Mouse (Mus musculus): ENCODE measurements at regions not wholly inside any gene's neighbourhood (a gene's known extent, or its start where the extent isn't known, plus 50 kb on each side); places are given as distances from the start of the nearest gene placed in this dataset.

DNA sequence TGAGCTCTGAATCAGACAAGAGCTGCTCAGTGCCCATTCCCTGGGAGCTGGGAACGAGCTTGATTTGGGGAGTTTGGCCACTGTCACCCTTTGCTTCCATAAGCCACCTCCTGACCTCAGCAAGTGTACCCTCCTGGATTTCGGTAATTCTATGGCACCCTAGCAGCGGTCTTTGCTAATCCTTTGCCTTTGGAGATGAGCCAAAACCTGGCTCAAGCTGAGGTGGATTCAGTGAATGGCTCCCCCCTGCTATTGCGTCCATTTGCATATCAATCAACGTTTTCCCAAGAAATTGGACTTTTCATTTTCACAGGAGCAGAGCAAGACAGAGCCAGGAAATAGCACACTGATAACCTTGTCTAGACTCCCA, 204.1 kb downstream of the 1700129C05Rik start:
- 50% methylated on average over 5 of the region's 5 CpGs for WGBS (ENCODE audit: insufficient replicate concordance)
- Histone ChIP-seq H3K36me3 (ENCODE audit: control insufficient read depth, insufficient read depth) (no peaks in the 10 kb centered on the region), H3K4me2 (ENCODE audit: low read depth, low read length) (no peak overlapping the region), H3K9me3 (replicated peaks; ENCODE audit: control insufficient read depth, low read length) (no peaks in the 10 kb centered on the region), H3K27me3 (ENCODE audit: control insufficient read depth, insufficient read depth, low read depth, low read length) (no peaks in the 10 kb centered on the region), H3K4me3 (ENCODE audit: low read depth, low read length) (no peak overlapping the region), H3K9ac (ENCODE audit: low read depth, low read length) (no peak overlapping the region), H3K4me1 (ENCODE audit: control insufficient read depth, low read depth, low read length) (no peaks in the 10 kb centered on the region), H3K27ac (ENCODE audit: low read length) (no peak overlapping the region)
- no peak for ATAC-seq (ENCODE audit: low read depth)

DNA sequence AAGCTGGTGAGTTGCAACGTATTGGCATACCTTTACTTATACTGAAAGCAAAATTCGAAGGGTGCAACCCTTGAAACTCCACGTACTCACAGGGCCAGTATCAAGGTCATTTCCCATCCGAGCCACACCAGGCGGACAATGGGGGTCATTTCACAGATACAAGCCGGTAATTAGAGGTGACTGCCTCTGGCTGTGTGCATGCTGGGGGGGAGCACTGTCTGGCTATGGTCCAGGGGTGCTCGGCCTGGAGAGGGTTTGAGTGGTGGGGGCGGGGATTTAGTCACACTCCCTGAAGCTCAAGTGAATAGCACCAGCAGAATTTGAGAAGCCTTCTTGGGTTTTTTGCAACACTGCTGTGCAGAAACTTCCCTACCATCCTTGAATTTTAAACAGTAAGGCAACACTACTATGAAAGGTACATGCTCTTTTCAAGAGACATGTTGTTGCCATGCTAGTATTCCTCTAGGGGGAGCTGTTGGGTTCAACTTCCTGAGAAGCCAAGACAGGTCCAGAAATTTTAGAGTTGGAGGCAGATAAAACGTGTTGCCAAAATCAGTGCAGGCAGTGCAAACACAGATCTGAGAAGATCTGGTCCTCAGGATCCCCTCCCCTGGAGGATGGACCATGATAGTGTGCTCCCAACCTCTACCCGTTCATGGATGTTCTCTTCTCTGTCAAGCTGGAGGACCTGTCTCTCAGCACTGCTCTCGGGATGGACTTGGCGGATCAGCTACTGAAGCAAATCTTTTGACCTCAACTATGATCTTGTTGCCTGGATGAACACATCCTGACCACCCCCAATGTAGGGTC, 204.7 kb downstream of the 1700129C05Rik start:
- H3K4me2 ChIP-seq (ENCODE audit: low read depth, low read length): no peak overlapping the region
- no peaks in the 10 kb centered on the region for H3K9me3 ChIP-seq (replicated peaks; ENCODE audit: control insufficient read depth, low read length)
- no peaks in the 10 kb centered on the region for H3K27me3 ChIP-seq (ENCODE audit: control insufficient read depth, insufficient read depth, low read depth, low read length)
- H3K4me3 ChIP-seq (ENCODE audit: low read depth, low read length): no peak overlapping the region
- H3K9ac ChIP-seq (ENCODE audit: low read depth, low read length): no peak overlapping the region
- H3K4me1 ChIP-seq (ENCODE audit: control insufficient read depth, low read depth, low read length): no peaks in the 10 kb centered on the region
- no peaks in the 10 kb centered on the region for H3K36me3 ChIP-seq (ENCODE audit: control insufficient read depth, insufficient read depth)
- H3K27ac ChIP-seq (ENCODE audit: low read length): no peak overlapping the region
- 58% methylated on average over 12 of the region's 12 CpGs for WGBS (ENCODE audit: insufficient replicate concordance)
- ATAC-seq (ENCODE audit: low read depth): no peak

DNA sequence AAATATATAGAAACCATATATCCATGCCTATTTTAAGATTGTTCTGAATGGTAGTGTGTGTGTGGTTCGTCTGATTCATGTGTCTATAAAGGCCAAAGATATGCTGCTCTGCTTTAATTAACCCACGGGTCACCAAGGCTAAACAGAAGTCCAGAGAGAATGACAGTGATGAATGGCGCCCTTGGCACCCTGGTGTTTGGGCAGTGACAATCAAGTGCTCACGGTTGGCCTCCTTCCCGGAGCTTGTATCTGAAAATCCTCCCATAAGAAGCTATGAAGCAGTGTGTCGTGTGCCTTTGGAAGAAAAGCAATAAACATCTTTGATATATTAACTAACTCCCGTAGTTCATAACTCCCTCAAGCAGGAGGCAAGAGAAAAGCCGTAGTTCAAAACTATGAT, 205.4 kb downstream of the 1700129C05Rik start:
- Histone ChIP-seq H3K9ac (ENCODE audit: low read depth, low read length) (no peak overlapping the region), H3K27me3 (ENCODE audit: control insufficient read depth, insufficient read depth, low read depth, low read length) (no peaks in the 10 kb centered on the region), H3K4me3 (ENCODE audit: low read depth, low read length) (no peak overlapping the region), H3K27ac (ENCODE audit: low read length) (no peak overlapping the region), H3K9me3 (replicated peaks; ENCODE audit: control insufficient read depth, low read length) (no peaks in the 10 kb centered on the region), H3K36me3 (ENCODE audit: control insufficient read depth, insufficient read depth) (no peaks in the 10 kb centered on the region), H3K4me1 (ENCODE audit: control insufficient read depth, low read depth, low read length) (no peaks in the 10 kb centered on the region), H3K4me2 (ENCODE audit: low read depth, low read length) (no peak overlapping the region)
- WGBS (ENCODE audit: insufficient replicate concordance): 58% methylated on average over 8 of the region's 8 CpGs
- no peak for ATAC-seq (ENCODE audit: low read depth)

DNA sequence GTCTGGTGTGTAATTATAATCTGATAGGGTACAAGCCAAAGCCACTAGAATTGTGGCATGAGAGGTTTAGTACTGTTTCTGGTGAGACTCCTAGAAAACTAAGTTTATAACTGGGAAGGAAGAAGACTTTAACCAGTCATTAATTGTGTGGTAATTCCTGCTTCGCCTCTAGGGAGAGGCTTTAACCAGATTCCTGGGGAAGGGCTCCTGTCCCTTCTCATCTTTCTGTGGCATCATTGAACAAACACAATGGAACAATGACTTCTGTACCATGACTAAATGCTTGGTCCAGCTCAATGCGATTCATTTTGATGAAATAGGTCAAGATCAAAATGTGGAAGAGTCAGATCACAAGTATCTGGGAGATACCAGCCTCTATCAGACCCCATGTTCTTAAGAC, 206.6 kb downstream of the 1700129C05Rik start:
- Histone ChIP-seq H3K4me2 (ENCODE audit: low read depth, low read length) (no peak overlapping the region), H3K4me1 (ENCODE audit: control insufficient read depth, low read depth, low read length) (no peaks in the 10 kb centered on the region), H3K9ac (ENCODE audit: low read depth, low read length) (no peak overlapping the region), H3K27ac (ENCODE audit: low read length) (no peak overlapping the region), H3K4me3 (ENCODE audit: low read depth, low read length) (no peak overlapping the region), H3K9me3 (replicated peaks; ENCODE audit: control insufficient read depth, low read length) (no peaks in the 10 kb centered on the region), H3K27me3 (ENCODE audit: control insufficient read depth, insufficient read depth, low read depth, low read length) (no peaks in the 10 kb centered on the region), H3K36me3 (ENCODE audit: control insufficient read depth, insufficient read depth) (no peaks in the 10 kb centered on the region)
- 46% methylated on average over 2 of the region's 2 CpGs for WGBS (ENCODE audit: insufficient replicate concordance)
- no peak for ATAC-seq (ENCODE audit: low read depth)

DNA sequence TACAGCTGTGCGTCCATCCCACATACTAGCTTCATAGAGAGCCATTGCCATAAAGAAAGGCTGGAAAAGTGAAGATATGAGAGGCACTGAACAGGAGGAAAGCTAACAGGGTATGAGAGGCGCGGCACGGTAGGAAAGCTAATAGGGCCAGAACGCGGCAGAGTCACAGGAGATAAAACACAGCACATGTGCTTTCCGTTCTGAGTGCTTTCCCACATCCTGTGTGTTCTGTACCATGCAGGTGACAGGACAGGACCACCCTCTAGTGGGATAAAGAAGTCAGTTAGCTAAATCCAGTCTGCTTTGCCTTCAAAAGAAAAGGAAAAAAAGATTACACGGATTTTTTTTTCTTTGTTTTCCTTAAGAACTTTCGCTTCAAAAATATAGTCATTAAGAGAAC, 224.8 kb downstream of the 1700129C05Rik start:
- Histone ChIP-seq H3K27me3 (ENCODE audit: control insufficient read depth, insufficient read depth, low read depth, low read length) (no peaks in the 10 kb centered on the region), H3K4me3 (ENCODE audit: low read depth, low read length) (no peak overlapping the region), H3K27ac (ENCODE audit: low read length) (no peak overlapping the region), H3K9ac (ENCODE audit: low read depth, low read length) (no peak overlapping the region), H3K4me1 (ENCODE audit: control insufficient read depth, low read depth, low read length) (no peaks in the 10 kb centered on the region), H3K4me2 (ENCODE audit: low read depth, low read length) (no peak overlapping the region), H3K36me3 (ENCODE audit: control insufficient read depth, insufficient read depth) (no peaks in the 10 kb centered on the region), H3K9me3 (replicated peaks; ENCODE audit: control insufficient read depth, low read length) (no peaks in the 10 kb centered on the region)
- ATAC-seq (ENCODE audit: low read depth): no peak
- WGBS (ENCODE audit: insufficient replicate concordance): 48% methylated on average over 9 of the region's 9 CpGs

DNA sequence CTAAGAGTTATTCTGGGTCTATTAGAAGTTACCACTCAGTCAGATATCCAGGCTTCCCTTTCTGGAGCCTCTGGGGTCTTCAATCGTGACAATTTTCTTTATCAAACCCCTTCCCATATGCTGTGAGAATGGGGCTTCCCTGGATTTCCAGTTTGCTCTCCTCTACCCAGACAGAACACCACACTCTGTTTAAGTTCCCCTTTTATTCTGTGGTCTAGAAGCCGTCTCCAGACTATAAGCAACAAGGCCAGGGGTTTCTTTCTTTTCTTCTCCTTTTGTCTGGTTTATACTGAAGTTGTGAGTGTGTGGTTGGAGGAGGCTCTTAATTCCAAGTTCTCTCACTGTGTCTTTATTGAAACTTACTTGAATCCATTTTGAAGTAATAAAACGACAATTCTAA, 225.5 kb downstream of the 1700129C05Rik start:
- Histone ChIP-seq H3K4me3 (ENCODE audit: low read depth, low read length) (no peak overlapping the region), H3K27me3 (ENCODE audit: control insufficient read depth, insufficient read depth, low read depth, low read length) (no peaks in the 10 kb centered on the region), H3K36me3 (ENCODE audit: control insufficient read depth, insufficient read depth) (no peaks in the 10 kb centered on the region), H3K4me1 (ENCODE audit: control insufficient read depth, low read depth, low read length) (no peaks in the 10 kb centered on the region), H3K9me3 (replicated peaks; ENCODE audit: control insufficient read depth, low read length) (no peaks in the 10 kb centered on the region), H3K27ac (ENCODE audit: low read length) (no peak overlapping the region), H3K9ac (ENCODE audit: low read depth, low read length) (no peak overlapping the region), H3K4me2 (ENCODE audit: low read depth, low read length) (no peak overlapping the region)
- no peak for ATAC-seq (ENCODE audit: low read depth)
- 37% methylated on average over 3 of the region's 3 CpGs for WGBS (ENCODE audit: insufficient replicate concordance)

DNA sequence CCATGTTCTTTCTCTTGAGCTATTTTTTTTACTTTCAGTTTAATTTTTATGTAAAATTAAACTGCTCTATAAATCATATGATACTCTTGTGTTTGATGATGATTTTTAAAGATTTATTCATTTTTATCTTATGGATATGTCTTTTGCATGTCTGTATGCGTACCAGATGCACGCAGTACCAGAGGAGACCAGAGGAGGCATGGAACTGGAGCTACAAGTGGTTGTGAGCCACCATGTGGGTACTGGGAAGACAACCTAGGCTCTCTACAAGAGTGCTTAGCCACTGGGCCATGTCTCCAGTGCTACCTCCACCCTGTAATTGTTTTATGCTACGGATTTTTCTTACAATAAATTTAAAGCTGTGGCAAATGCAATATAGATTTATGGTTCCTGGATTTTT, 227.8 kb downstream of the 1700129C05Rik start:
- no peak for ATAC-seq (ENCODE audit: low read depth)
- H3K27me3 ChIP-seq (ENCODE audit: control insufficient read depth, insufficient read depth, low read depth, low read length): no peaks in the 10 kb centered on the region
- no peaks in the 10 kb centered on the region for H3K9me3 ChIP-seq (replicated peaks; ENCODE audit: control insufficient read depth, low read length)
- H3K27ac ChIP-seq (ENCODE audit: low read length): no peak overlapping the region
- no peak overlapping the region for H3K9ac ChIP-seq (ENCODE audit: low read depth, low read length)
- WGBS (ENCODE audit: insufficient replicate concordance): 63% methylated on average over 3 of the region's 3 CpGs
- H3K4me3 ChIP-seq (ENCODE audit: low read depth, low read length): no peak overlapping the region
- H3K4me2 ChIP-seq (ENCODE audit: low read depth, low read length): no peak overlapping the region
- no peaks in the 10 kb centered on the region for H3K36me3 ChIP-seq (ENCODE audit: control insufficient read depth, insufficient read depth)
- H3K4me1 ChIP-seq (ENCODE audit: control insufficient read depth, low read depth, low read length): no peaks in the 10 kb centered on the region

DNA sequence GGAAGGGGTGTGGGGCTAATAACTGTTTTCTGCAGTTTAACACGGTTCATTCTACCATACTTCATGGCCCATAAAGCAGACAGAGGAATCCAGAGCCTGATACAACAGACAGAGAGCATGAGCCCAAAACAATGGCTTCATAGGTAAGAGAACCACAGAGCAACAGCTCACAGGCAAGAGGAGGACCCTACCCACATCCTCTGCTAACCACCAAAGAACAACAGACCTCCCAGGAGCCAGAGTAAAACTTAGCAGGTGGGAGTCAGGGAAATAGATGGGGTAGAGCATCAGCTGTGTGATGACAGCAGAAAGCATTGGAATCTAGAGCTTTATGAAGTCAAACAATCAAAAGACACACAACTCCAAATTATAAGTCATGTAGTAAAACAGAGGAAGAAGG, 231.8 kb downstream of the 1700129C05Rik start:
- H3K4me2 ChIP-seq (ENCODE audit: low read depth, low read length): no peak overlapping the region
- no peaks in the 10 kb centered on the region for H3K36me3 ChIP-seq (ENCODE audit: control insufficient read depth, insufficient read depth)
- H3K9ac ChIP-seq (ENCODE audit: low read depth, low read length): no peak overlapping the region
- no peaks in the 10 kb centered on the region for H3K4me1 ChIP-seq (ENCODE audit: control insufficient read depth, low read depth, low read length)
- ATAC-seq (ENCODE audit: low read depth): no peak
- WGBS (ENCODE audit: insufficient replicate concordance): 75% methylated on average over 1 of the region's 1 CpGs
- no peak overlapping the region for H3K27ac ChIP-seq (ENCODE audit: low read length)
- no peaks in the 10 kb centered on the region for H3K9me3 ChIP-seq (replicated peaks; ENCODE audit: control insufficient read depth, low read length)
- H3K4me3 ChIP-seq (ENCODE audit: low read depth, low read length): no peak overlapping the region
- H3K27me3 ChIP-seq (ENCODE audit: control insufficient read depth, insufficient read depth, low read depth, low read length): no peaks in the 10 kb centered on the region

DNA sequence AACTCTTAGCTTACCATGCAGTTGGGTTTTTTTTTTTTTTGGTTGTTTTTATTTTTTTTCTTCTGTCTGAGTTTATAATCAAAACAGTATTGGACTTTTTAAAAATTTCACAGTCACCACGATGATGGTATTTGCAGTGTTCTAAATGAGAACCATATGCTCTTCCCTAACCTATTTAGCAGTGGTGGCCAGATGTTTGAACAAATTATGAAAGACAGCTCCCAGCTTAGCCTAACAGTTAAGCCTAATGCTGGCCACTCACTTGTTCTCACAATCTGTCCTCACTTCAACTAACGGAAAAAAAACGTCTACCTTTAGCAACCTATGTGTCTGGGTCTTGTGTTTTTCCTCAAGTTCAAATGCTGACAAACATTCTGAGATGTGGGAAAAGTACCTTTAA, 234.8 kb downstream of the 1700129C05Rik start:
- Histone ChIP-seq H3K36me3 (ENCODE audit: control insufficient read depth, insufficient read depth) (no peaks in the 10 kb centered on the region), H3K9ac (ENCODE audit: low read depth, low read length) (no peak overlapping the region), H3K4me3 (ENCODE audit: low read depth, low read length) (no peak overlapping the region), H3K27ac (ENCODE audit: low read length) (no peak overlapping the region), H3K4me1 (ENCODE audit: control insufficient read depth, low read depth, low read length) (no peaks in the 10 kb centered on the region), H3K4me2 (ENCODE audit: low read depth, low read length) (no peak overlapping the region), H3K27me3 (ENCODE audit: control insufficient read depth, insufficient read depth, low read depth, low read length) (no peaks in the 10 kb centered on the region), H3K9me3 (replicated peaks; ENCODE audit: control insufficient read depth, low read length) (no peaks in the 10 kb centered on the region)
- 61% methylated on average over 3 of the region's 3 CpGs for WGBS (ENCODE audit: insufficient replicate concordance)
- ATAC-seq (ENCODE audit: low read depth): no peak
